Mouse (Mus musculus): ENCODE measurements around the gene Polm.
"Not testable (repeated sequence)": the region's sequence is repeated elsewhere in the genome, so short reads cannot be mapped to it uniquely, and the experiment has no call there.

The Polm gene

GRCm38 (mm10) chr11:5855902-5856301, 18.1 kb upstream of the Polm start:
- DNase-seq (ENCODE audit: low spot score in 2 of 2), result peak in 1 of 2 experiments; percentile 41

DNA sequence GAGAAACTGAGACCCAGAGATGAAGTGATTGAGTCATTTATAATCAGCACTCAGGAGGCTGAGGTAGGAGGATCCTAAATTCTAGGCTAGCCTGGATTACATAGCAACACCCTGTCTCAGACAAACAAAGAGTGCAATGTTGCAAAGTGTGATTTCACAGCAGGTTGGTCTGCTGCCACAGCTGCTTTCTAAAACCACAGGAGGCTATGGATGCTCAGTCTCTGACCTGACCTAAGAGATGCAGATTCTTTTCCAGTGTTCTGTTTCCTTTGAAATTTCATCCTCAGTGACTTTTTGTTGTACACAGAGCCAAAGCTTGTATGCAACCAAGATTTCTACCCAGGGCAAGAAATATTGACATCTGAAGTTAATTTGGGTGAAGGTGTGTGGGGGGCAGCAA, 17.7 kb upstream of the Polm start:
- no peak for DNase-seq (ENCODE audit: low spot score in 2 of 2)

GRCm38 (mm10) chr11:5852314-5852713, 14.5 kb upstream of the Polm start:
- no peak for DNase-seq (ENCODE audit: low spot score in 2 of 2)

- no peak for DNase-seq (ENCODE audit: low spot score in 2 of 2)
Measured at GRCm38 (mm10) chr11:5851021-5851736, 13.4 kb upstream of the Polm start.

- no peak for DNase-seq (ENCODE audit: low spot score in 2 of 2)
Measured at GRCm38 (mm10) chr11:5850452-5850851, 12.6 kb upstream of the Polm start.

DNA sequence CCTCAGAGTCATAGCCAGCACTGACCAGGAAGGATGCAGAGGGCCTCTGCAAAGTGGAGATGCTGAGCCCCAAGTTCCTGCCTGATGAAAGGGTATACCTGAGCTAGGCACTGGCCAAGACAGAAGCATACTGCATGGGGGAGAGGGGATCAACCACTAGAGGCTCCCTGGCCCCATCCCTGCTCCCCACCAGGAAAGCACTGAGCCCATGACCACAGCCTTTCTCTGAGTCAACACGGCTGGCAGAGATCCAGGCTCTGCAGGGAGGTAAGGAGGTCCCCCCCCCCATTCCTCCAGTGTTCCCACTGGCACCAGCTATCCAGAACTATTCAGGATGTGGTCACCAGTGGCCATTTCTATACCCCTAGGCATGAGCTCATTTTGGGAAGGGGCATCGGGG, 11.5 kb upstream of the Polm start:
- DNase-seq (ENCODE audit: low spot score in 2 of 2), result no peak

- DNase-seq (ENCODE audit: low spot score in 2 of 2), result peak; percentile 56 to 64
Measured at GRCm38 (mm10) chr11:5848741-5849140, 10.9 kb upstream of the Polm start.

DNA sequence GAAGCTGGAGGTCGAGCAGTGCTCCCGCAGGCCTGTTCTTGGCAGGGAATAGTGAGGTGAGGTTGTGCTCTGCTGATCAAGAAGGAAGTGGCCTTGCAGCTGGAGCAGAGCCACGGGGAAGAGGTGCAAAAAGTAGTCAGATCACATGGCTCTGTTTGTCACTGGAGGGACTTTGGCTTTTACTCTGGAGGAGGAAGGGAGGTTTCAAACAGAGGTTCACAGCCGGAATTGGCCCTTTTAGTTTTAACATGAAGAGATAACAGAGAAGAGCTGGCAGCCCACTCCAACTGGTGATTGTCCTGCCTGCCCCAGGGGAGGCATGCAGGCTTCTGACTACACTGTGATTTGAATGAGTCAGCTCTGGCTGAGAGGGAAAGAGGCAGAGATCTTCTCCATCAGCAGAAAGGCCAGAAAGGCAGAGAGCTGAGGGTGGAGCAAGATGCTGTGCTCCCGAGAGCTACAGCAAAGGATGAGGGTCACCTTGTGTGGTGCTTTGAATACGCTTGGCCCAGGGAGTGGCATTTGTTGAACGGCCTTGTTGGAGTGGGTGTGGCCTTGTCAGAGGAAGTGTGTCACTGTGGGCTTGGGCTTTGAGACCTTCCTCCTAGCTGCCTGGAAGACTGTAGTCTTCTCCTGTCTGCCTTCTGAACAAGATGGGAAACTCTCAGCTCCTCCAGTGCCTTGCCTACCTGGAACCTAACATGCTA, 9.0 kb upstream of the Polm start:
- no peak for DNase-seq (ENCODE audit: low spot score in 2 of 2)

DNA sequence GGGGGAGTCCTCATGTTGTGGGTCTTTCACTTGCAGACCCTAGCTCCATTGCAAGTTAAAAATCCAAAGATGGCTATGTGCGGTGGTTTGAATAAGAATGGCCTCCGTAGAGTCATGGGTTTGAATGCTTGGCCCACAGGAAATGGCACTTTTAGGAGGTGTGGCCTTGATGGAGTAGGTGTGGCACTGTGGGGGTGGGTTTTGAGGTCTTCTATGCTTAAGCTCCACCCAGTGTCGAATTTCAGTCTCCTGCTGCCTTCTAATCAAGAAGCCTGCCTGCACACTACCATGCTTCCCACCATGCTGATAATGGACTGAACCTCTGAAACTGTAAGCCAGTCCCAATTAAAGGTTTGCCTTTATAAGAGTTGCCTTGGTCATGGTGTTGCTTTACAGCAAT, 5.3 kb upstream of the Polm start:
- DNase-seq (ENCODE audit: low spot score in 2 of 2), result no peak

- no peak for DNase-seq (ENCODE audit: low spot score in 2 of 2)
Measured at GRCm38 (mm10) chr11:5841751-5842150, 3.9 kb upstream of the Polm start.

GRCm38 (mm10) chr11:5840346-5840745, 2.5 kb upstream of the Polm start:
- DNase-seq (ENCODE audit: low spot score in 2 of 2), result no peak

DNA sequence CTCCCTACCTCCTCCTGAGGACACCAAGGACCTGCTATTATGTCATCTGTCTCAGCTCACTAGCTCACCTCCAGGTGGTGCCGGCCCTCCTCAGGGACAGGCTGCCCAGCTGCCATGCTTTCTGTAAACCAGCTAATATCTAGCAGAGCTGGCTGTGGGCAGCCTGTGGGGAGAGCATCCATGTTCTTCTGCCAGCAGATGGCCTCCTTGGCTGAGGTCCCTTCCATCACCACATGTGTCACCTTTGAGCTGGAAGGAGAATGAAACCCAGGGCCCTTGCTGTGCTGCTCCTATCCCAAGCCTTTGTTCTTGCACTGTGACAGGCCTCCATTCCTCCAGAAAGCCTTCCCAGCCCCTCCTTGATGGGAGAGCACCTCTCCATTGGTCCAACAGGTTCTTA, 1.7 kb downstream of the Polm start:
- no peak for DNase-seq (ENCODE audit: low spot score in 2 of 2)

DNA sequence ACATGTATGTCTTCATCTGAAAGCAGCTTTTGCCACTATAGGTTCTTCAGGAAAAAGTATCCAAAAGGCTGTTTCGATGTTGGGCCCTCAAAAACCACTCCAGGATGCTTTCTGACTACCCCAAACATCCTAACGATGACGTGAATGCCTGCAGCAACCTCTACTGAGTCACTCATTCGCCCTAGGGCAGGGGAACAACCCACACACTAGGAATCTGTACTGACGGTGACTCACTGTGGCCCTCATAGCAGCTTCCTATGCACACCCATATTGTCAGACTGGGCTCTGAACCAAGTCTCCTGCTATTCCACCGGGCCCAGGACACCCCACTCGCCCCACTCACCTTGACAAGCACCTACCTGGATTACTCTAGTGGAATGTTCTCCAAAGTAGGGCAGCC, 2.8 kb downstream of the Polm start:
- no peak for DNase-seq (ENCODE audit: low spot score in 2 of 2)

- DNase-seq (ENCODE audit: low spot score in 2 of 2), result no peak
Measured at GRCm38 (mm10) chr11:5834506-5834905, 3.3 kb downstream of the Polm start.

DNA sequence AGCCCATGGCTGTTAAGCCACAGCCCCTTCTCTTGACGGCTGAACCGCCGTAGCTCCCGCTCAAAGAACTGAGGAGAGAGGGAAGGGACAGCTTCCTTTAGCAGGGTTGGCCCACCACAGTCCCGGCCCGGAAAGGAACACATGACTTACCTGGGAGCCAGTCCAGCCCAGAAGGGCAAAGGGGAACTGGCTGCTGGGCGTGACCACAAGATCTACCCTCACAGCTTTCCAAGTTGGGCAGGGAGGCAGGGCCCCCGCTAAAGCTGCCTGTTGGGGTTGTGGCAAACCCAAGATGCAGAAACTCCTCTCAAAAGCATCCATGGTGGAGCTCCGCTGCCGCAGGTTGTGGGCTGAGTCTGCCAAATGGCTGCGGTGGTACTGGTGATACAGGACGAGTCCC, 8.5 kb downstream of the Polm start:
- no peak for DNase-seq (ENCODE audit: low spot score in 2 of 2)

DNA sequence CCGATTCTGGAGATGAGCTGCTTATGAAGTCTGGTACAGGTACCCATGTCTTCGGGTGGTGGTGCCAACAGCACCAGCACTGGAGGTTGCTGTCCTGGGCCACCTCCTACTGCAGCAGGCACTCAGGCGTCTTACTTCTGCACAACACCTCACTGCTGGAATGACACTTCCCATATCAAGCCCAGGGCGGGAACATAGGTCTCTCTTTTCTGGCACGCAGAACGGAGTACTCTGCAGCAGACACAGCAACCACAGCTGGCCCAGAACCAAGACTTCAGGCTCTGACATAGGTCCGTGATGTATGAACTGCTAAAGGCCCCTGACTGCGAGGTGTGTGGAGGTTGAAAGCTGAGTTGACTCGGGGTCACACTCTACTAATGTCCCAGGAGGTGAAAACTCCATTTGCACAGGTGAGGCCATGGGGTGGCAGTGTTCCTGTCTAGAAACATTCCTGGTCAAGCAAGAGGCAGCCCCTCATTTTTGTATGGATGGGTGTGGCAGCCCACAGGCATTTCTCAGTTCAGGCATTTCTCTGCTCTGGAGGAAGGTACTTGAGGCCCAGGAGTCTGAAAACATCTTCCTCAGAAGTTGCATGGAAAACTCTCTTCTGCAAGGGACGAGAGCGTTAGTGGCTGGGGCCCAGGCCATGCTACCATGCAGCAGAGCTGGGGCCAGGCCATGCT, 9.2 kb downstream of the Polm start:
- DNase-seq (ENCODE audit: low spot score in 2 of 2), result no peak

DNA sequence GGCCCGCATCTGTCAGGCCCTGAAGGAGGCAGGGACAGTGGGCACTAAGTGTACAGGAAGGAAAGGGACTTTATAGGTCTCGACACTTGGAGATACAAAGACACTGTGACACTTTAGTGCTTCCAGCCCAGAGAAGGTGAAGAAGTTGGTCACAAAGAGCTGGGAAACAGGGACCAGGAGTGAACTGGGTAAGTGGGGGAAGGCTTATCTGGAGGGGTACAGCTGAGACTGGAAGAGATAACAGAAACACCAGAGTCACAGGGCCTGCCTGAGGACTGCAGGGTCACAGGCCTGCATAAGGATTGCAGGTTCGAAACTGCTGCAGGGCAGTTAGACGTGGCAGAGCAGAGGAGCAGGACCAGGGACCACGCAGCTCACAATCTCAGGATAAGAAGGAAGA, 9.9 kb downstream of the Polm start:
- no peak for DNase-seq (ENCODE audit: low spot score in 2 of 2)

- no peak for DNase-seq (ENCODE audit: low spot score in 2 of 2)
Measured at GRCm38 (mm10) chr11:5825432-5825831, 12.4 kb downstream of the Polm start.

- DNase-seq (ENCODE audit: low spot score in 2 of 2), result no peak
Measured at GRCm38 (mm10) chr11:5819223-5819622, 18.6 kb downstream of the Polm start.

DNA sequence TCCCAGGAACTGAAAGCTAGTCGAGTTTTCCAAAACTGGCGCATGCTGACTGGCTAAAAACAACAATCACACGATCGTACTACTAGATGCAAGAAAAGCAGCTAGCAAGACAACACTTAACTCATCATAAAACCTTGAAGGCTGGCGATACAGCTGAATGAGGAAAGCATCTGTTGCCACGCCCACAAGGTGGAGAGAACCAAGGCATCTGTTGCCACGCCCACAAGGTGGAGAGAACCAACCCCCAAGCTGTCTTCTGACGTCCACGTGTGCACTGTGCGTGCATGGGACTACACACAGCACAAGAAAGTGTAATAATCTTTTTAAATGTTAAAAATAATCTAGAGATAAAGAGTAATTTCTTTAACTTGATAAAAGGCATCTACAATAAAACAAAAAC, 24.4 kb downstream of the Polm start:
- no peak for DNase-seq (ENCODE audit: low spot score in 2 of 2)

GRCm38 (mm10) chr11:5809487-5809886, 28.3 kb downstream of the Polm start:
- not testable (repeated sequence) for DNase-seq (ENCODE audit: low spot score in 2 of 2)

DNA sequence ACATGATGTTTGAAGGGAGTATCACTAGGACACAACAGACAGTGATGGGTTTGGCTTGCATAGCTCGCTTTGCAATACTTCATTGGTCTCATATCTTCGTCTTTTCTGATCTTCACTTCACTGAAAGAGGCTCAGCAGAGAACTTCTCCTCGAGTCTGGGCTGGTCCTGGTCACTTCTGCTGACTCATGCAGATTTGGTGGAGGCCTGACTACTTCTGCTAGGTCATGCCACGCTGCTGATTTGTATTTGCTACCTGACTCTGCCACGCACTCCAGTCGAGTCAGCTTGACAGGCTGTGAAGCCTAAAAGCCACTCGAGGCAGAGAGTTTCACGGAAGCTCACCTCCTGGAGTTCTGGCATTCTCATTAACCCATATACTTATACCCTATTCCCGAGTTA, 29.9 kb downstream of the Polm start:
- no peak for DNase-seq (ENCODE audit: low spot score in 2 of 2)

DNA sequence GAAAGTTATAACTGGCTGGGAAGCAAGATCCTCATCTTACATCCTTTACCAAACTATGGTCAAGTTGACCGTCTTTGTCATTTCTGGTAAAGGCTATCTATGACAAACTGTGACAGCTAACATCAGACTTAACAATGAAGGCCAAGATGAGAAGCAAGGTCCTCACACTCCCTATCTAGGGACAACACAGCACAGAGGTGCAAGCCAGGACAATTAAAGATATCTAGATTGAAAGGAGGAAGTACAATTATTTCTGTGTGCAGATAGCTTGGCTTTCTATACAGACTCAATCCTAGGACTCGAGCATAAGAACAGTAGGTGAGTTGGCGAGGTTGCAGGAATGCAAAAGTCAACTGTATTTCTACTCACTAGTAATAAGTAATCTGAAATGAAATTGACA, 32.1 kb downstream of the Polm start:
- no peak for DNase-seq (ENCODE audit: low spot score in 2 of 2)
